Comparison of ENCODE assay signal across 8 mouse cellular contexts in genomic region chr17:74994582-74994893, GRCm38 (mm10). TPM values are rescaled to one million over a fixed set of nuclear protein-coding genes. Genes with fewer than 3 reads are reported as not detected.
DNase-seq lines count a peak whose midpoint lies in the region; ATAC-seq lines count a peak whose summit lies in the region.

No protein-coding gene starts in this region.

- no peaks in the 10 kb centered on the region for H3K27me3 ChIP-seq in liver, embryonic 11.5 days (replicated peaks; ENCODE audit: control insufficient read depth, insufficient read depth, low read length)
- H3K27me3 ChIP-seq in limb, embryonic 13.5 days = no peaks in the 10 kb centered on the region

- no peak for DNase-seq in liver, embryonic 11.5 days (ENCODE audit: low spot score)
- DNase-seq in liver = no peak
- peak; percentile 36 to 49 for DNase-seq in heart, adult 9 months (ENCODE audit: low spot score in 2 of 2)
- DNase-seq in retina, embryonic 14.5 days (ENCODE audit: low spot score) = peak; percentile 18
- DNase-seq in adrenal gland, postnatal 25 days = no peak
- DNase-seq in layer of hippocampus, postnatal 25 days (ENCODE audit: extremely low spot score in 1 of 2, low spot score in 1 of 2) = no peak
- no peak for DNase-seq in right cerebral cortex, adult 2 months (ENCODE audit: low spot score in 2 of 2)

- peak overlapping the region; percentile 49; the same call in 1 of the 2 replicates for H3K27ac ChIP-seq in liver, embryonic 11.5 days (ENCODE audit: low read depth, low read length)
- peak overlapping the region; percentile 97 for H3K27ac ChIP-seq in limb, embryonic 13.5 days

- WGBS in liver, embryonic 11.5 days = 20% methylated on average over 4 of the region's 4 CpGs
- WGBS in limb, embryonic 13.5 days = under 1% methylated on average over 4 of the region's 4 CpGs

- no peaks in the 10 kb centered on the region for H3K36me3 ChIP-seq in liver, embryonic 11.5 days (ENCODE audit: control insufficient read depth, insufficient read depth, low read length)
- H3K36me3 ChIP-seq in limb, embryonic 13.5 days = no peaks in the 10 kb centered on the region

- H3K4me1 ChIP-seq in liver, embryonic 11.5 days (replicated peaks; ENCODE audit: control insufficient read depth, insufficient read depth, low read length) = peaks cover 6% of the 10 kb centered on the region; the same call in 1 of the 2 replicates
- H3K4me1 ChIP-seq in limb, embryonic 13.5 days = peaks cover 51% of the 10 kb centered on the region

- H3K9ac ChIP-seq in liver, embryonic 11.5 days (ENCODE audit: low read depth, low read length) = peak overlapping the region; percentile 30; the same call in 1 of the 2 replicates
- peak overlapping the region; percentile 48 for H3K9ac ChIP-seq in limb, embryonic 13.5 days

- H3K4me3 ChIP-seq in liver, embryonic 11.5 days (ENCODE audit: low read depth, low read length) = peak overlapping the region; percentile 19; the same call in 1 of the 2 replicates
- H3K4me3 ChIP-seq in limb, embryonic 13.5 days = peak overlapping the region; percentile 32

- peak overlapping the region; percentile 53 for H3K4me2 ChIP-seq in liver, embryonic 11.5 days
- peak overlapping the region; percentile 62 for H3K4me2 ChIP-seq in limb, embryonic 13.5 days (replicated peaks)

- 0 out of 2 replicates have a peak, but pooled peaks cover 2% of the 10 kb centered on the region for H3K9me3 ChIP-seq in liver, embryonic 11.5 days (ENCODE audit: control insufficient read depth, low read length)
- H3K9me3 ChIP-seq in limb, embryonic 13.5 days = peaks cover 5% of the 10 kb centered on the region

- ATAC-seq in liver, embryonic 11.5 days (replicated peaks; ENCODE audit: low FRiP score) = no peak
- no peak for ATAC-seq in limb, embryonic 13.5 days (ENCODE audit: low FRiP score, low read depth)

RNA-seq across cellular contexts. Expression of gene Ltbp1, which starts 10.8 kb away (rescaled TPM):
- 14.2 and 15.6 TPM in 2 replicates for polyA plus RNA-seq in liver, embryonic 11.5 days (2014; fragmentation: Nextera tagmentation; extraction: Ambion mirVana)
- polyA plus RNA-seq in limb, embryonic 13.5 days (2015; fragmentation: Nextera tagmentation; extraction: Ambion mirVana) = 61.3 and 64.7 TPM in 2 replicates
- total RNA-seq in adrenal gland, postnatal 25 days (2021) = 9.6 and 11.0 TPM in 2 replicates
- 1 to 10 TPM; 7.7 to 7.8 TPM for total RNA-seq in layer of hippocampus, postnatal 25 days (2021)

Comparison
In these comparisons a context has a peak if more than half of its experiments do, and no peak if none do; other contexts are left out.
1. DNase-seq: peak in heart, adult 9 months (2 of 2) and retina, embryonic 14.5 days (single experiment); none in liver, embryonic 11.5 days (single experiment), liver (single experiment), adrenal gland, postnatal 25 days (single experiment), layer of hippocampus, postnatal 25 days (0 of 2) and right cerebral cortex, adult 2 months (0 of 2).